Mouse (Mus musculus): ENCODE results near the gene Hoxd9. TPM values are rescaled to one million over a fixed set of nuclear protein-coding genes. Genes with fewer than 3 reads are reported as not detected.

The Hoxd9 gene
- polyA plus RNA-seq, 1 experiment from 2014 or later: 5.9 TPM

- H3K4me2 ChIP-seq (replicated peaks): peak overlapping the region; percentile 34
- H3K4me3 ChIP-seq (replicated peaks): no peak overlapping the region
- peaks cover 74% of the 10 kb centered on the region for H3K27me3 ChIP-seq (replicated peaks)
- no peak overlapping the region for H3K9ac ChIP-seq
- WGBS: 35% methylated on average over 7 of the region's 7 CpGs
- no peak for ATAC-seq
- H3K36me3 ChIP-seq: no peaks in the 10 kb centered on the region
- 0 out of 2 replicates have a peak overlapping the region, but pooled peaks have one; percentile 22 for H3K27ac ChIP-seq
- no peaks in the 10 kb centered on the region for H3K9me3 ChIP-seq
- peaks cover 14% of the 10 kb centered on the region for H3K4me1 ChIP-seq (replicated peaks)
Observed at GRCm38 (mm10) chr2:74737578-74738070, 40.1 kb downstream of the Hoxd9 start.

GRCm38 (mm10) chr2:74738623-74739475 lies 41.3 kb downstream of the Hoxd9 start:
- peak; percentile 11; the same call in 1 of the 2 replicates for ATAC-seq
- peaks cover 13% of the 10 kb centered on the region for H3K4me1 ChIP-seq (replicated peaks)
- H3K9me3 ChIP-seq: no peaks in the 10 kb centered on the region
- 10% methylated on average over 20 of the region's 20 CpGs for WGBS
- H3K27ac ChIP-seq: peak overlapping the region; percentile 29; the same call in 1 of the 2 replicates
- peak overlapping the region; percentile 12 for H3K4me3 ChIP-seq (replicated peaks)
- H3K36me3 ChIP-seq: no peaks in the 10 kb centered on the region
- H3K4me2 ChIP-seq (replicated peaks): peak overlapping the region; percentile 34
- no peak overlapping the region for H3K9ac ChIP-seq
- peaks cover 77% of the 10 kb centered on the region for H3K27me3 ChIP-seq (replicated peaks)

GRCm38 (mm10) chr2:74739476-74739800 lies 41.9 kb downstream of the Hoxd9 start:
- Histone ChIP-seq H3K36me3 (no peaks in the 10 kb centered on the region), H3K9ac (no peak overlapping the region), H3K9me3 (no peaks in the 10 kb centered on the region), H3K4me3 (replicated peaks) (no peak overlapping the region), H3K4me2 (replicated peaks) (0 out of 2 replicates have a peak overlapping the region, but pooled peaks have one; percentile 62), H3K27ac (no peak overlapping the region), H3K27me3 (replicated peaks) (peaks cover 79% of the 10 kb centered on the region), H3K4me1 (replicated peaks) (peaks cover 12% of the 10 kb centered on the region)
- 32% methylated on average over 2 of the region's 2 CpGs for WGBS
- ATAC-seq: no peak

- peak overlapping the region; percentile 66; the same call in 1 of the 2 replicates for H3K27ac ChIP-seq
- peaks cover 12% of the 10 kb centered on the region for H3K4me1 ChIP-seq (replicated peaks)
- WGBS: 17% methylated on average over 14 of the region's 14 CpGs
- H3K9ac ChIP-seq: peak overlapping the region; percentile 44; the same call in 1 of the 2 replicates
- no peaks in the 10 kb centered on the region for H3K36me3 ChIP-seq
- ATAC-seq: no peak
- peaks cover 79% of the 10 kb centered on the region for H3K27me3 ChIP-seq (replicated peaks)
- H3K4me2 ChIP-seq (replicated peaks): peak overlapping the region; percentile 62
- no peaks in the 10 kb centered on the region for H3K9me3 ChIP-seq
- no peak overlapping the region for H3K4me3 ChIP-seq (replicated peaks)
Observed at GRCm38 (mm10) chr2:74739869-74740268, 42.3 kb downstream of the Hoxd9 start.

- Histone ChIP-seq H3K27ac (peak overlapping the region; percentile 66), H3K4me1 (replicated peaks) (peaks cover 12% of the 10 kb centered on the region), H3K4me2 (replicated peaks) (peak overlapping the region; percentile 62), H3K27me3 (replicated peaks) (peaks cover 79% of the 10 kb centered on the region), H3K36me3 (no peaks in the 10 kb centered on the region), H3K4me3 (replicated peaks) (peak overlapping the region; percentile 23), H3K9ac (peak overlapping the region; percentile 44), H3K9me3 (no peaks in the 10 kb centered on the region)
- WGBS: 5% methylated on average over 43 of the region's 43 CpGs
- ATAC-seq: no peak; the same call in 1 of the 2 replicates
Observed at GRCm38 (mm10) chr2:74740311-74741091, 43.0 kb downstream of the Hoxd9 start.

GRCm38 (mm10) chr2:74741252-74741978 lies 43.9 kb downstream of the Hoxd9 start:
- Histone ChIP-seq H3K4me2 (replicated peaks) (no peak overlapping the region), H3K36me3 (no peaks in the 10 kb centered on the region), H3K4me3 (replicated peaks) (no peak overlapping the region), H3K9me3 (no peaks in the 10 kb centered on the region), H3K27me3 (replicated peaks) (peaks cover 79% of the 10 kb centered on the region), H3K27ac (no peak overlapping the region), H3K9ac (no peak overlapping the region), H3K4me1 (replicated peaks) (peaks cover 12% of the 10 kb centered on the region)
- 60% methylated on average over 2 of the region's 3 CpGs for WGBS
- ATAC-seq: 0 out of 2 replicates have a peak, but pooled peaks have one; percentile 2

GRCm38 (mm10) chr2:74741979-74742277 lies 44.4 kb downstream of the Hoxd9 start:
- Histone ChIP-seq H3K9ac (no peak overlapping the region), H3K27me3 (replicated peaks) (peaks cover 79% of the 10 kb centered on the region), H3K4me1 (replicated peaks) (peaks cover 12% of the 10 kb centered on the region), H3K36me3 (no peaks in the 10 kb centered on the region), H3K4me3 (replicated peaks) (no peak overlapping the region), H3K4me2 (replicated peaks) (no peak overlapping the region), H3K27ac (no peak overlapping the region), H3K9me3 (no peaks in the 10 kb centered on the region)
- no peak for ATAC-seq

- Histone ChIP-seq H3K27me3 (replicated peaks) (peaks cover 81% of the 10 kb centered on the region), H3K4me3 (replicated peaks) (peak overlapping the region; percentile 27), H3K36me3 (no peaks in the 10 kb centered on the region), H3K4me2 (replicated peaks) (peak overlapping the region; percentile 49), H3K9me3 (no peaks in the 10 kb centered on the region), H3K27ac (peak overlapping the region; percentile 22; the same call in 1 of the 2 replicates), H3K9ac (0 out of 2 replicates have a peak overlapping the region, but pooled peaks have one; percentile 26), H3K4me1 (replicated peaks) (peaks cover 14% of the 10 kb centered on the region)
- ATAC-seq: no peak; the same call in 1 of the 2 replicates
- 25% methylated on average over 6 of the region's 6 CpGs for WGBS
Observed at GRCm38 (mm10) chr2:74745540-74746297, 48.2 kb downstream of the Hoxd9 start.

GRCm38 (mm10) chr2:74746298-74746921 lies 48.9 kb downstream of the Hoxd9 start:
- H3K27me3 ChIP-seq (replicated peaks): peaks cover 83% of the 10 kb centered on the region
- peaks cover 12% of the 10 kb centered on the region; the same call in 1 of the 2 replicates for H3K4me1 ChIP-seq (replicated peaks)
- H3K36me3 ChIP-seq: no peaks in the 10 kb centered on the region
- peak overlapping the region; percentile 32; the same call in 1 of the 2 replicates for H3K27ac ChIP-seq
- peak overlapping the region; percentile 49 for H3K4me2 ChIP-seq (replicated peaks)
- ATAC-seq: 0 out of 2 replicates have a peak, but pooled peaks have one; percentile 24
- 12% methylated on average over 58 of the region's 58 CpGs for WGBS
- H3K9me3 ChIP-seq: no peaks in the 10 kb centered on the region
- H3K4me3 ChIP-seq (replicated peaks): peak overlapping the region; percentile 27
- H3K9ac ChIP-seq: peak overlapping the region; percentile 26

GRCm38 (mm10) chr2:74747006-74747405 lies 49.5 kb downstream of the Hoxd9 start:
- Histone ChIP-seq H3K36me3 (no peaks in the 10 kb centered on the region), H3K9ac (peak overlapping the region; percentile 26; the same call in 1 of the 2 replicates), H3K4me1 (replicated peaks) (peaks cover 12% of the 10 kb centered on the region; the same call in 1 of the 2 replicates), H3K27ac (peak overlapping the region; percentile 32; the same call in 1 of the 2 replicates), H3K4me2 (replicated peaks) (peak overlapping the region; percentile 49), H3K27me3 (replicated peaks) (peaks cover 83% of the 10 kb centered on the region), H3K4me3 (replicated peaks) (peak overlapping the region; percentile 27), H3K9me3 (no peaks in the 10 kb centered on the region)
- ATAC-seq: no peak
- WGBS: 18% methylated on average over 24 of the region's 24 CpGs
